Mouse (Mus musculus): ENCODE results near the gene Olfr1351. TPM values are rescaled to one million over a fixed set of nuclear protein-coding genes. Genes with fewer than 3 reads are reported as not detected.
"Not testable (repeated sequence)": the region's sequence is repeated elsewhere in the genome, so short reads cannot be mapped to it uniquely, and the experiment has no call there.

The Olfr1351 gene
- not detected in 2 replicates for polyA plus RNA-seq (2012)

GRCm38 (mm10) chr10:79012172-79012571, at the start of gene Olfr1351:
Olfr1351 (plus strand) TSS chr10:79012472.
- no peak for TF ChIP-seq GATA1 (IDR thresholded peaks at IDR 0.05; ENCODE audit: low read length)

GRCm38 (mm10) chr10:78963009-78963408, 49.3 kb upstream of the Olfr1351 start, which contains the start of gene Olfr1353:
Olfr1353 (plus strand) TSS chr10:78963309.
- not testable (repeated sequence) for TF ChIP-seq GATA1 (IDR thresholded peaks at IDR 0.05; ENCODE audit: low read length)

GRCm38 (mm10) chr10:78980750-78981149, 31.5 kb upstream of the Olfr1351 start, which contains the start of gene Olfr1352:
Olfr1352 (plus strand) TSS chr10:78981050.
- no peak for TF ChIP-seq GATA1 (IDR thresholded peaks at IDR 0.05; ENCODE audit: low read length)

GRCm38 (mm10) chr10:79028441-79028840, 16.2 kb downstream of the Olfr1351 start, which contains the start of gene Olfr57:
Olfr57 (plus strand) TSS chr10:79028741.
- TF ChIP-seq GATA1 (IDR thresholded peaks at IDR 0.05; ENCODE audit: low read length): no peak

Other genes starting within 250 kb of the Olfr1351 start
- not detected in 2 replicates for gene Slc1a6, start 232.0 kb upstream of the Olfr1351 start, polyA plus RNA-seq (2012)
- not detected in 2 replicates for gene Olfr1356, start 160.3 kb upstream of the Olfr1351 start, polyA plus RNA-seq (2012)
- gene Olfr1355, start 136.9 kb upstream of the Olfr1351 start, polyA plus RNA-seq (2012): not detected in 2 replicates
- not detected in 2 replicates for gene Olfr1354, start 99.3 kb upstream of the Olfr1351 start, polyA plus RNA-seq (2012)
- gene Olfr8, start 61.8 kb upstream of the Olfr1351 start, polyA plus RNA-seq (2012): not detected in 2 replicates
- not detected in 2 replicates for gene Olfr1353, start 49.2 kb upstream of the Olfr1351 start, polyA plus RNA-seq (2012)
- gene Olfr1352, start 31.4 kb upstream of the Olfr1351 start, polyA plus RNA-seq (2012): not detected in 2 replicates
- gene Olfr57, start 16.3 kb downstream of the Olfr1351 start, polyA plus RNA-seq (2012): not detected in 2 replicates
- gene 2610008E11Rik, start 85.1 kb downstream of the Olfr1351 start, polyA plus RNA-seq (2012): 0.44 and 0.50 TPM in 2 replicates
- not detected in 2 replicates for gene Vmn2r80, start 136.3 kb downstream of the Olfr1351 start, polyA plus RNA-seq (2012)
- gene Vmn2r81, start 235.2 kb downstream of the Olfr1351 start, polyA plus RNA-seq (2012): not detected in 2 replicates

Measured in G1E-ER4 (cell line).